Mouse (Mus musculus) forebrain, embryonic 10.5 days (tissue): Measurements from ENCODE around the gene Pdzd7. TPM values are rescaled to one million over a fixed set of nuclear protein-coding genes. Genes with fewer than 3 reads are reported as not detected.

ENCODE experiments used
- DNase-seq: peaks from one replicate; pipeline ENCODE4 v3.0.0-alpha.2; 2017; ENCODE audit warnings: low spot score; ENCODE audit errors: extremely low spot score
- H3K27ac ChIP-seq: fragments of 300-500 bp; sonication (generic); 2 replicates; pipeline ENCODE4 v1.5.1; 2016; ENCODE audit warnings: mild to moderate bottlenecking
- H3K27me3 ChIP-seq: fragments of 300-500 bp; sonication (generic); 2 replicates; pipeline ENCODE4 v1.6.1; 2016; ENCODE audit warnings: mild to moderate bottlenecking; ENCODE audit not compliant: poor library complexity, severe bottlenecking
- H3K36me3 ChIP-seq: fragments of 300-500 bp; sonication (generic); replicated peaks from 2 replicates; pipeline ENCODE4 v1.6.1; 2016; ENCODE audit warnings: mild to moderate bottlenecking, moderate library complexity
- H3K4me1 ChIP-seq: fragments of 300-500 bp; sonication (generic); 2 replicates; pipeline ENCODE4 v1.6.1; 2016
- H3K4me3 ChIP-seq: fragments of 300-500 bp; sonication (generic); 2 replicates; pipeline ENCODE4 v1.5.1; 2016; ENCODE audit warnings: mild to moderate bottlenecking, moderate library complexity
- H3K9me3 ChIP-seq: fragments of 300-500 bp; sonication (generic); 2 replicates; pipeline ENCODE4 v1.6.1; 2016; ENCODE audit warnings: mild to moderate bottlenecking, moderate library complexity
- WGBS: fragments of 180-500 bp; shearing (Covaris S2); methylation state at CpG from one replicate; pipeline ENCODE4 v1.1.7; 2016; 5-methylcytosine and 5-hydroxymethylcytosine counted together
- polyA plus RNA-seq: library from polyadenylated mRNA; unstranded; fragments of >200 nt; fragmentation: Nextera tagmentation; extraction: Ambion mirVana; gene quantifications from 2 replicates; pipeline ENCODE4 v1.2.1, GENCODE M21; 2016

Pdzd7 gene
- polyA plus RNA-seq, 1 experiment from 2014 or later: 0.25 TPM

- no peaks in the 10 kb centered on the region for H3K27me3 ChIP-seq
- no peak for DNase-seq
- H3K4me1 ChIP-seq: peaks cover 55% of the 10 kb centered on the region
- peak overlapping the region; percentile 22 for H3K4me3 ChIP-seq
- peaks cover 69% of the 10 kb centered on the region for H3K36me3 ChIP-seq
- H3K9me3 ChIP-seq: no peaks in the 10 kb centered on the region
- H3K27ac ChIP-seq: peak overlapping the region; percentile 12; the same call in 1 of the 2 replicates
- WGBS: 94% methylated on average over 15 of the region's 15 CpGs
Observed at GRCm38 (mm10) chr19:45021362-45021761, 24.2 kb downstream of the Pdzd7 start.

GRCm38 (mm10) chr19:45020348-45020747 lies 25.2 kb downstream of the Pdzd7 start:
- Histone ChIP-seq H3K27ac (0 out of 2 replicates have a peak overlapping the region, but pooled peaks have one; percentile 54), H3K4me1 (peaks cover 60% of the 10 kb centered on the region), H3K27me3 (no peaks in the 10 kb centered on the region), H3K4me3 (peak overlapping the region; percentile 22; the same call in 1 of the 2 replicates), H3K36me3 (peaks cover 59% of the 10 kb centered on the region), H3K9me3 (no peaks in the 10 kb centered on the region)
- WGBS: 76% methylated on average over 6 of the region's 6 CpGs
- DNase-seq: no peak

- Histone ChIP-seq H3K4me1 (peaks cover 80% of the 10 kb centered on the region), H3K9me3 (no peaks in the 10 kb centered on the region), H3K36me3 (peaks cover 39% of the 10 kb centered on the region), H3K27ac (peak overlapping the region; percentile 98), H3K27me3 (no peaks in the 10 kb centered on the region), H3K4me3 (peak overlapping the region; percentile 84)
- 0% methylated on average over 13 of the region's 13 CpGs for WGBS
- peak; percentile 48 for DNase-seq
Observed at GRCm38 (mm10) chr19:45018351-45018831, 27.1 kb downstream of the Pdzd7 start.

- peak overlapping the region; percentile 84 for H3K4me3 ChIP-seq
- H3K9me3 ChIP-seq: no peaks in the 10 kb centered on the region
- no peaks in the 10 kb centered on the region for H3K27me3 ChIP-seq
- H3K36me3 ChIP-seq: peaks cover 37% of the 10 kb centered on the region
- WGBS: under 1% methylated on average over 48 of the region's 48 CpGs
- peaks cover 84% of the 10 kb centered on the region for H3K4me1 ChIP-seq
- peak; percentile 77 for DNase-seq
- peak overlapping the region; percentile 98 for H3K27ac ChIP-seq
Observed at GRCm38 (mm10) chr19:45017909-45018308, 27.6 kb downstream of the Pdzd7 start.

GRCm38 (mm10) chr19:45017216-45017771 lies 28.2 kb downstream of the Pdzd7 start:
- no peaks in the 10 kb centered on the region for H3K27me3 ChIP-seq
- 0% methylated on average over 27 of the region's 27 CpGs for WGBS
- H3K27ac ChIP-seq: peak overlapping the region; percentile 98
- H3K36me3 ChIP-seq: peaks cover 37% of the 10 kb centered on the region
- peak; percentile 88 for DNase-seq
- H3K4me1 ChIP-seq: peaks cover 90% of the 10 kb centered on the region
- peak overlapping the region; percentile 84 for H3K4me3 ChIP-seq
- no peaks in the 10 kb centered on the region for H3K9me3 ChIP-seq

- no peaks in the 10 kb centered on the region for H3K27me3 ChIP-seq
- peak overlapping the region; percentile 84 for H3K4me3 ChIP-seq
- H3K27ac ChIP-seq: peak overlapping the region; percentile 98
- H3K9me3 ChIP-seq: no peaks in the 10 kb centered on the region
- H3K36me3 ChIP-seq: peaks cover 37% of the 10 kb centered on the region
- peak; percentile 72 for DNase-seq
- under 1% methylated on average over 17 of the region's 18 CpGs for WGBS
- peaks cover 90% of the 10 kb centered on the region for H3K4me1 ChIP-seq
Observed at GRCm38 (mm10) chr19:45016341-45017215, 28.9 kb downstream of the Pdzd7 start.

- Histone ChIP-seq H3K4me3 (peak overlapping the region; percentile 84), H3K9me3 (no peaks in the 10 kb centered on the region), H3K27ac (peak overlapping the region; percentile 98), H3K36me3 (peaks cover 37% of the 10 kb centered on the region), H3K27me3 (no peaks in the 10 kb centered on the region), H3K4me1 (peaks cover 81% of the 10 kb centered on the region)
- under 1% methylated on average over 34 of the region's 34 CpGs for WGBS
- DNase-seq: peak; percentile 47
Observed at GRCm38 (mm10) chr19:45015518-45016281, 29.8 kb downstream of the Pdzd7 start.

GRCm38 (mm10) chr19:45014981-45015402 lies 30.5 kb downstream of the Pdzd7 start:
- no peak for DNase-seq
- peaks cover 37% of the 10 kb centered on the region for H3K36me3 ChIP-seq
- under 1% methylated on average over 25 of the region's 25 CpGs for WGBS
- no peaks in the 10 kb centered on the region for H3K27me3 ChIP-seq
- H3K9me3 ChIP-seq: no peaks in the 10 kb centered on the region
- peak overlapping the region; percentile 84 for H3K4me3 ChIP-seq
- peak overlapping the region; percentile 98 for H3K27ac ChIP-seq
- peaks cover 74% of the 10 kb centered on the region for H3K4me1 ChIP-seq

GRCm38 (mm10) chr19:45014335-45014971 lies 31.1 kb downstream of the Pdzd7 start, which contains the start of gene Lzts2:
Lzts2 (plus strand) TSS chr19:45014414.
- no peaks in the 10 kb centered on the region for H3K27me3 ChIP-seq
- H3K27ac ChIP-seq: peak within 1 kb of the TSS; percentile 98
- H3K9me3 ChIP-seq: no peaks in the 10 kb centered on the region
- peaks cover 68% of the 10 kb centered on the region for H3K4me1 ChIP-seq
- H3K4me3 ChIP-seq: peak within 1 kb of the TSS; percentile 84
- DNase-seq: no peak
- WGBS: 8% methylated on average over 10 of the region's 10 CpGs
- H3K36me3 ChIP-seq: peaks cover 36% of the 10 kb centered on the region

GRCm38 (mm10) chr19:45013581-45014225 lies 31.8 kb downstream of the Pdzd7 start:
- peaks cover 64% of the 10 kb centered on the region for H3K4me1 ChIP-seq
- H3K27ac ChIP-seq: peak overlapping the region; percentile 98
- no peak overlapping the region for H3K4me3 ChIP-seq
- no peak for DNase-seq
- no peaks in the 10 kb centered on the region for H3K9me3 ChIP-seq
- peaks cover 43% of the 10 kb centered on the region for H3K36me3 ChIP-seq
- no peaks in the 10 kb centered on the region for H3K27me3 ChIP-seq
- WGBS: 63% methylated on average over 6 of the region's 6 CpGs

- H3K27ac ChIP-seq: 0 out of 2 replicates have a peak overlapping the region, but pooled peaks have one; percentile 13
- H3K4me1 ChIP-seq: peaks cover 60% of the 10 kb centered on the region
- no peak overlapping the region for H3K4me3 ChIP-seq
- WGBS: 38% methylated on average over 6 of the region's 6 CpGs
- no peaks in the 10 kb centered on the region; the same call in 1 of the 2 replicates for H3K9me3 ChIP-seq
- H3K27me3 ChIP-seq: no peaks in the 10 kb centered on the region
- DNase-seq: no peak
- H3K36me3 ChIP-seq: peaks cover 54% of the 10 kb centered on the region
Observed at GRCm38 (mm10) chr19:45012636-45013035, 32.9 kb downstream of the Pdzd7 start.
